Mouse (Mus musculus) embryonic facial prominence, embryonic 13.5 days (tissue): ENCODE results near the gene Gm17606. TPM values are rescaled to one million over a fixed set of nuclear protein-coding genes. Genes with fewer than 3 reads are reported as not detected.
A peak's percentile ranks its signal among the peaks of the same experiment; 100 is the strongest.

Experiments
- ATAC-seq: fragments of 200-750 bp; cut with Nextera tagmentation; 2 replicates; pipeline ENCODE4 v1.8.0; 2017; ENCODE audit warnings: low read depth; ENCODE audit not compliant: insufficient number of reproducible peaks, insufficient read depth, low FRiP score, low TSS enrichment
- H3K27ac ChIP-seq: fragments of 300-500 bp; sonication (generic); 2 replicates; pipeline ENCODE4 v1.5.1; 2015; ENCODE audit warnings: moderate library complexity, mild to moderate bottlenecking, inconsistent platforms
- H3K27me3 ChIP-seq: fragments of 300-500 bp; sonication (generic); 2 replicates; pipeline ENCODE4 v1.6.1; 2015; ENCODE audit warnings: mild to moderate bottlenecking, inconsistent platforms
- H3K36me3 ChIP-seq: fragments of 300-500 bp; sonication (generic); 2 replicates; pipeline ENCODE4 v1.6.1; 2015; ENCODE audit warnings: mild to moderate bottlenecking, inconsistent platforms
- H3K4me1 ChIP-seq: fragments of 300-500 bp; sonication (generic); 2 replicates; pipeline ENCODE4 v1.6.1; 2015; ENCODE audit warnings: inconsistent platforms
- H3K4me2 ChIP-seq: fragments of 300-500 bp; sonication (generic); 2 replicates; pipeline ENCODE4 v1.6.1; 2015; ENCODE audit warnings: moderate library complexity, mild to moderate bottlenecking, inconsistent platforms
- H3K4me3 ChIP-seq: fragments of 300-500 bp; sonication (generic); 2 replicates; pipeline ENCODE4 v1.5.1; 2015; ENCODE audit warnings: mild to moderate bottlenecking, inconsistent platforms
- H3K9ac ChIP-seq: fragments of 300-500 bp; sonication (generic); 2 replicates; pipeline ENCODE4 v1.6.1; 2015; ENCODE audit warnings: mild to moderate bottlenecking, inconsistent platforms
- H3K9me3 ChIP-seq: fragments of 300-500 bp; sonication (generic); 2 replicates; pipeline ENCODE4 v1.6.1; 2016; ENCODE audit warnings: inconsistent platforms
- WGBS: fragments of 180-500 bp; shearing (Covaris S2); methylation state at CpG from one replicate; pipeline ENCODE4 v1.1.7; 2015; ENCODE audit warnings: mixed read lengths; 5-methylcytosine and 5-hydroxymethylcytosine counted together
- polyA plus RNA-seq: library from polyadenylated mRNA; unstranded; fragments of >200 nt; fragmentation: Nextera tagmentation; extraction: Ambion mirVana; gene quantifications from 2 replicates; pipeline ENCODE4 v1.2.1, GENCODE M21; 2015

The Gm17606 gene
- polyA plus RNA-seq, 1 experiment from 2014 or later, result not detected

DNA sequence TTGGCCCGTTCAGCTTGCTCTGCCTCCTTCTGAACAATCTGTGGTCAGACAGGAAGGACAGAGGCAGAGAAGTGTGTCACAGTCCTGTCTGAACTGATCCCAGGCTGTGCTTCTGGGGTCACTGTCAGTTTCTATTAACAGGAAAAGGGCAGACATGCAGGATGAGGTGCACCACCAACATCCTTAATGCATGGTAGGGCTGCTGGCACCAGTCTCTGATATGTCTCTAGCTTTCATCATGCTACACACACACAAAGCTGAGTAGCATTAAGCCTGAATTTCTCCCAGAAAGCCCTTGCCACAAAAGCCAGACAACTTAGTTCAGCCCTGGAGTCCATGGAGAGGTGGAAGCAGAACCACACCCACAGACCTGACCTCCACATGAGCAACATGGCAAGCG lies 2.3 kb downstream of the Gm17606 start:
- Histone ChIP-seq H3K4me1 (peaks cover 16% of the 10 kb centered on the region), H3K9ac (no peak overlapping the region), H3K27ac (no peak overlapping the region), H3K36me3 (peaks cover 72% of the 10 kb centered on the region), H3K9me3 (no peaks in the 10 kb centered on the region), H3K27me3 (no peaks in the 10 kb centered on the region), H3K4me3 (no peak overlapping the region), H3K4me2 (no peak overlapping the region)
- WGBS, result 83% methylated on average over 2 of the region's 2 CpGs
- ATAC-seq, result no peak

DNA sequence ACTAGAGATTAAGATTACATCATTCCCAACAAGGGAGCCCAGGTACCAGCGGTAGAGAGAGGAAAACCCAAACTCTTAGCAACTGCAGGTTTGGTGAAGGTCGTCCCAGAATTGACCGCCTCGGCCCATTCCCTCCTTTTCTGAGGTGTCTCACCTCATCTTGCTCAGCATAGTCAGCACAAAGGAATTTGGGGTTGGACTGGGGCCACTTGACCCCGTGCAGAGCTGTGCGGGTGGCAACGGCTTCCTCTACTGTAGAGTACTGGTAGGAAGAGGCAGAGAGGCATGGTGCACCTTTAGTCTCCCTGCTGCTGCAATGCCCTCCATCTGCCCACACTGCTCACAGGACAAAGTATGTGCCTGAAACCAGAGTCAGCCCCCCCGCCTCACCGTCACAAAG lies 3.5 kb downstream of the Gm17606 start:
- no peaks in the 10 kb centered on the region for H3K27me3 ChIP-seq
- 86% methylated on average over 9 of the region's 9 CpGs for WGBS
- H3K27ac ChIP-seq, result no peak overlapping the region
- H3K36me3 ChIP-seq, result peaks cover 72% of the 10 kb centered on the region
- H3K9me3 ChIP-seq, result no peaks in the 10 kb centered on the region
- peaks cover 15% of the 10 kb centered on the region for H3K4me1 ChIP-seq
- H3K4me3 ChIP-seq, result no peak overlapping the region
- H3K9ac ChIP-seq, result no peak overlapping the region
- H3K4me2 ChIP-seq, result no peak overlapping the region
- ATAC-seq, result no peak

DNA sequence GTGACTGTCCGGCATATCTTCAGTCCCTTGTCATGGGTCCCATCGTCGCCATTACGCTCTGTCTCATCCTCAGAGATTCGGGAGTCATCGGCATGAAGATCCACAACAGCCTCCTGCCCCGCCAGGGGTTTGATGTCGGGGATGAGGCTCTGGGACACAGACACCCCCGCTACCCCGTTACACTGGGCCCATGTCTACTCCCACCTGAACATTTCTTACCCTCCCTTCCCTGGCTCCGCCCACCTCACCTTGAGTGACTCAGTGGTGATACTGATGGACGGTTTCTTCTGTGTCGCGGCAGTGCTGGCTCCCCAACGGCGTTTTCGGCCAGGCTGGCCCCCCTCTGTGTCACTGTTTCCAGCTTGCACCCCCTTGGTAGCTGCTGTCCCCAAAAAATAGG lies 5.7 kb downstream of the Gm17606 start:
- no peak for ATAC-seq
- Histone ChIP-seq H3K27ac (no peak overlapping the region), H3K27me3 (no peaks in the 10 kb centered on the region), H3K9me3 (no peaks in the 10 kb centered on the region), H3K4me1 (peaks cover 21% of the 10 kb centered on the region), H3K4me2 (no peak overlapping the region), H3K4me3 (no peak overlapping the region), H3K9ac (no peak overlapping the region), H3K36me3 (peaks cover 90% of the 10 kb centered on the region)
- WGBS, result 94% methylated on average over 17 of the region's 17 CpGs

DNA sequence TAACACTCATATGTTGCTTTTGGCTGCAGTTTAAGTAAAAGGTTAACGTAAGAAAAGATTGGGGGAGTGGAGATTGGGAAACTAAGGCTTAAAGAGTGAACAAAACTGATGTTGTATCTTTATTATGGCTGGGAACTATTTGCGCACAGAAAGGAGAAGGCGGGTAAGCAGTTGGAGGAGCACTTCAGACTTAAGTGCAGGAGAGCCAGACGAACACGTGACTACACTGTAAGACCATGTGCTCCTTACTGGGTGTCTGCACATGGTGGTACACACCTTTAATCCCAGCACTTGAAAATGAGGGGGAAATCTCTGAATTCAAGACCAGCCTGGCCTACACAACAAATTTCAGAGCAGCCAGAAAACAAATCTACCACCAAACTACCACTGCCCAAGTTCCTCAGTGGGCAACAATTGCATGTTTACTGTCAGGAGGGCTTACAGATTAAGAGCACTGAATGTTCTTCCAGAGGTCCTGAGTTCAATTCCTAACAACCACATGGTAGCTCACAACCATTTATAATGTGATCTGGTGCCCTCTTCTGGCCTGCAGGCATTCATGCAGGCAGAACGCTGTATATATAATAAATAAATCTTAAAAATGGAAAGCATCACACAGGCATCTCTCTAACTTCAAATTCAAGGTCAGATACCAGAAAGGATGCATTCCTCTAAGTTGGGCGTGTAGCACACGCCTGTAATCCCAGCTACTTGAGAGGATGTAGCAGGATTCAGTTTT lies 6.3 kb downstream of the Gm17606 start:
- Histone ChIP-seq H3K36me3 (peaks cover 94% of the 10 kb centered on the region), H3K4me2 (no peak overlapping the region), H3K4me3 (no peak overlapping the region), H3K27ac (no peak overlapping the region), H3K4me1 (peaks cover 27% of the 10 kb centered on the region), H3K9me3 (no peaks in the 10 kb centered on the region), H3K27me3 (no peaks in the 10 kb centered on the region), H3K9ac (no peak overlapping the region)
- no peak for ATAC-seq
- WGBS, result 93% methylated on average over 8 of the region's 8 CpGs

DNA sequence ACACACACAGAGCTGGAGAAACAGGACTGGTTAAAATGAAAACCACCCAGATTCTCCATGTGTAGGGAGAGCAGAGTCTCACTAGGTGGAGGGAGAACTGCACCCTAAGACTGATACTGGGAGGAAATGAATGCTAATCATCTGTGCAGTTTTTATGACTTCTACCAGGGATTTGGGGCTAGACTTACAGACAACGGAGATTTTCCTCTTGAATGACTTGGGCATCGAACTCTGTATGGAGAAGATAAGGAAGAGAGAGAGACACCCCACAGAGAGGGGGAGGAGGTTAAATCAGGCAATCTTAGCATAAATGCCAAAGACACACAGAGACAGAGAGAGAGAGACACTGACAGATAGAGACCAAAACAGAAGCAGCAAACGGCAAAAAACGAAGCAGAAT lies 7.1 kb downstream of the Gm17606 start:
- Histone ChIP-seq H3K9me3 (no peaks in the 10 kb centered on the region), H3K27ac (no peak overlapping the region), H3K4me2 (no peak overlapping the region), H3K4me3 (no peak overlapping the region), H3K36me3 (peaks cover 86% of the 10 kb centered on the region), H3K27me3 (no peaks in the 10 kb centered on the region), H3K4me1 (peaks cover 34% of the 10 kb centered on the region), H3K9ac (no peak overlapping the region)
- no peak for ATAC-seq
- 81% methylated on average over 4 of the region's 4 CpGs for WGBS

DNA sequence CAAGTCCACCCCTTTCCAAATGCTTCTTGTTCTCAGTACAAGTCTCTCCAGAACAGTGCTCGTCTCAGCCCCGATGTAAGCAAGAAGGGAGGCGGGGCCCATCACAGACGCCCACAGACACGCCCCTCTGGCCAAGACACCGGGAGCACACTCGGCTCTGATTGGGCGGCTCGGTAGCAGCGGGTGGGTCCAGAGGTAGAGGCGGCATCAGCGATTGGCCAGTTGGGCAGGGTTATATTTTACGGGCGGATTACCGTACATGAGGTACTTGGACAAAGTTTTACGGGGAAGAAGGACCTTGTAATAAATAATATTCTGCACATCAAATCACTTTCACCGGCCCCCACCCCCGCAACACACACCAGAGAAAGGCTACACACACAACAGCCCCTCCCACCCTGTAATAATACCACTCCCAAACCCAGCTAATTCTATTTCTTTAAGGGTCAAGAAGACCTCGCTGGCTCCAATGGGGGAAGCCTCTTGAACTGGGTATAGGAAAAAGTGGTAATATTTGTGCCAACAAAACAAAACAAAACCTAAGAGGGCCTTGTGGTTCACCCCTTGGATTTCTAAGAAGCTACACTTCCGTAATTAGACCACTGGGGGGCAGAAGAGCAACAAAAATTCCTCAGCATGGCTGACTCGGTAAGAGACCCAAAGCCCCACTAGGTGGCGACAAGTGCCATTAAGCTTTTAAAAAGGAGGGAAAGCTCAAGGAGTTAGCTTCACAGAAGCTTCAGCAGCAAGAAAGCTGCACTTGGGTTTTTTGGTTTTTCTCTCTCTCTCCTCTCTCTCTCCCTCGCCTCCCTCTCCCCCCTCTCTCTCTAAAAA lies 10.1 kb downstream of the Gm17606 start:
- Histone ChIP-seq H3K9me3 (no peaks in the 10 kb centered on the region), H3K27me3 (no peaks in the 10 kb centered on the region), H3K9ac (no peak overlapping the region), H3K4me1 (peaks cover 42% of the 10 kb centered on the region), H3K36me3 (peaks cover 63% of the 10 kb centered on the region), H3K27ac (no peak overlapping the region), H3K4me2 (peak overlapping the region; percentile 92; the same call in 1 of the 2 replicates), H3K4me3 (no peak overlapping the region)
- ATAC-seq, result no peak; the same call in 1 of the 2 replicates
- WGBS, result 62% methylated on average over 23 of the region's 23 CpGs

DNA sequence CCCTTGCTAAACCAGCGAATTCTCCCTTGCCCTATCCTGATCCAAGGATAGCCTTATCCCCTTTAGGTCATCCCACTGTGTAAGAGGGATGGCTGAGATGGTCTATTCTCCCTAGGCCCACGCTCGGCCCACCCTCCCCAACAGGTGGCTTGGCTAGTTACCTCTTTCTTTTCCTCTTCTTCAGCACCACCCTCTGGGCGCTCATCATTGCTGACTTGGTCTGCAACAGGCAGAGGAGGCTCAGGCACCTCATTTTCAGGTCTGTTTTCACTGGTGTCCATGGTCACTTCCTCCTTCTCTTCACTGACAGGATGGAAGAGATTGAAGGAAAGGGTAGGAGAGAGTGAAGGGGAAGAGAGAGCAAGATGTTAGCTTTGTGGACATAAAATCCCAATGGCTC lies 10.8 kb downstream of the Gm17606 start:
- WGBS, result 75% methylated on average over 4 of the region's 4 CpGs
- peak overlapping the region; percentile 92 for H3K4me2 ChIP-seq
- no peak for ATAC-seq
- peaks cover 42% of the 10 kb centered on the region for H3K4me1 ChIP-seq
- H3K27me3 ChIP-seq, result no peaks in the 10 kb centered on the region
- no peaks in the 10 kb centered on the region for H3K9me3 ChIP-seq
- H3K27ac ChIP-seq, result peak overlapping the region; percentile 83
- H3K36me3 ChIP-seq, result peaks cover 63% of the 10 kb centered on the region
- peak overlapping the region; percentile 75; the same call in 1 of the 2 replicates for H3K4me3 ChIP-seq
- peak overlapping the region; percentile 46; the same call in 1 of the 2 replicates for H3K9ac ChIP-seq

DNA sequence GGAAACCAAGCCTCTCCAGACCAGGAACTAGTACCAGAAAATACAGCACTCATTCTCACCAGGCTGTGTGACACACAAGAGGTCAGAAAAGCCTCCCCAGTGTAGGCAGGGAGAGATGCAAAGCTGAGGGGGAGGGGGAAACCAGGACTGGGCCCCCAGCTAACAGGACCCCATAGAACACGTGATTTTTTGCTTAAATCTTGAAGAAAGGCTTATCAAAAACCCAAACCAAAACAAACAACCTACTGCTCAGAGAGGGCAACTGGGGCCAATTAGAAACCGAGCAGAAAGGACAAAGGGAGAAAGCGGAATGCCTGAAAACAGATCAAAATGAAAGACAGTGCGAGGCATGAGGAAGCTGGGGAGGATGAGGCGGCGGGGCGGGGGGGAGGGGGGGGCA lies 12.0 kb downstream of the Gm17606 start:
- under 1% methylated on average over 6 of the region's 7 CpGs for WGBS
- ATAC-seq, result no peak

DNA sequence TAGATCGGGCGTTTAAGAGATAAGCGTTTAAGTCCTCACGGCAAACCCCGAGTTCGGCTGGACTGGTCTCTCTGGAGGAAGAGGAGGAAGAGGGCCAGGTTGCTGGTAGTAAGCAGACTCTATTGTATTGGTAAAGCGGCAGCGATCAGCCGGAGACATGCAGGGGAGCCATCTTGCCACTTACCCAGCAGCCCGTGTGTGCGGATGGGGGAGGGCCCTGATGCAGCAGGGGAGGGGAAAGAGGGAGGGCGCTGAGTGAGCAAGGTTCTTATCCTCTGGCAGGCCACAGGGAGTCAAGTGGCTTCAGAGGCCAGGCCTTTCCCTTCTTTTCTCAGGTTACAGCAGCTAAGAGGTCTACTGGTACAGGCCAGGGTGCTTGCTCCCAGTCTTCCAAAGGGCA lies 12.7 kb downstream of the Gm17606 start:
- no peaks in the 10 kb centered on the region for H3K9me3 ChIP-seq
- H3K4me1 ChIP-seq, result peaks cover 42% of the 10 kb centered on the region
- peak; percentile 87 for ATAC-seq
- H3K4me3 ChIP-seq, result peak overlapping the region; percentile 75
- H3K27ac ChIP-seq, result peak overlapping the region; percentile 83
- no peaks in the 10 kb centered on the region for H3K27me3 ChIP-seq
- H3K4me2 ChIP-seq, result peak overlapping the region; percentile 92
- H3K36me3 ChIP-seq, result peaks cover 62% of the 10 kb centered on the region
- H3K9ac ChIP-seq, result peak overlapping the region; percentile 89
- WGBS, result under 1% methylated on average over 12 of the region's 12 CpGs

More for the DNA sequence above, 12.0 kb downstream of the Gm17606 start:
- no peaks in the 10 kb centered on the region for H3K27me3 ChIP-seq
- peak overlapping the region; percentile 75 for H3K4me3 ChIP-seq
- H3K4me2 ChIP-seq, result peak overlapping the region; percentile 92
- H3K4me1 ChIP-seq, result peaks cover 42% of the 10 kb centered on the region
- peak overlapping the region; percentile 83 for H3K27ac ChIP-seq
- peaks cover 62% of the 10 kb centered on the region for H3K36me3 ChIP-seq
- H3K9me3 ChIP-seq, result no peaks in the 10 kb centered on the region
- peak overlapping the region; percentile 89 for H3K9ac ChIP-seq

DNA sequence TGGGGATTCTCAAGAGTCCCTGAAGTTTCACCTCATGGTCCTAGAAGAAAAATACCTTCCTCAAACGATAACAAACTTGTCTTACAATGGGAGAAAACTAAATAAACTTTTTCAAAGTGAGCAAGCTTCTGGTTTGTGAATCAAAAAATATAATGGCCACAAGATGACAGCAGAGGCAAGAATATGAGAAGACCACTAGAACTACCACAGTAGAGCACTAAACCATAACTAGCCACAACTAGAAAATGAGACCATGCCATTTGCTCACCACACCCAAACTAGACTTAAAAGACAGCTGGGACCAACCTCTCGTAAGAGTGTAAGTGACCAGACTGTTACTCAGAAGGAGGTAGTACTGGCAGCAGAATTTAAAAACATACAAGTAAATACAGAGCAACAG lies 19.3 kb downstream of the Gm17606 start:
- Histone ChIP-seq H3K4me1 (no peaks in the 10 kb centered on the region), H3K27ac (no peak overlapping the region), H3K4me2 (no peak overlapping the region), H3K27me3 (no peaks in the 10 kb centered on the region), H3K9me3 (no peaks in the 10 kb centered on the region), H3K9ac (no peak overlapping the region), H3K4me3 (no peak overlapping the region), H3K36me3 (peaks cover 96% of the 10 kb centered on the region)
- WGBS, result 84% methylated on average over 2 of the region's 2 CpGs
- no peak for ATAC-seq

DNA sequence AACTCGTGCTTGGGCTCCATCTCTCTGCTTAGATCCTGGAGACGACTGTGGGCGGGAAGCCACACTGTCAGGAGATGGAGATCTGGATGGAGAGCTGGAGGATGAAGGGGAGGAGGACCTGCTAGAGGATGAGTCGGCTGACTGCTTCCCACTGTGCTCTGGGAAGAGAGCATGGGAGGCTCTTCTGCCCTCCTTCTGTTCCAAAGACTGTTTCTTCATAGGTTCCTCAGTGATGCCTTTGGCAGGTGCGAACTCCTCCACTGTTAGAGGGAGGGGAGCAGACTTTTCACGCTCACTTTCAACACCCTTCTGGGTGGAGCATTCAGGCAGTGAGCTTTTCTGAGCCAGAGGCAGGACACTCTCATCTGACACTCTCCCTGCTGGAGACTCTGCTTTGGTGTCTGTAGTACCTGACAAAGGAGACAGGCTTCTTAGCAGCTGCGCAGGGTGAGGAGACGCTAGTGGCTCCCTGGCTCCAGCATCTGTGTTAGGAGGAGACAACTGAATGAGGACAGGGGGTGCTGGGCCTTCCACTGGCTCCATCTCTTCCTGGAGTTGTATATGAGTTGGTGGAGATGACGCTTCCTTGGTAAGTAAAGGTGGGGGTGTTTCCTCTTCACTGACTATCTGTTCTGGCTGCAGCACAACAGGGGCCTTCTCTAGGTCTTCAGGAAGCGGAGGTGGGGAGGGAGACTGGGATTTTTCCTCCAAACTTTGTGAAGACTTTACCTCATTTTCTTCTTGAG lies 23.9 kb downstream of the Gm17606 start:
- Histone ChIP-seq H3K4me1 (no peaks in the 10 kb centered on the region), H3K27me3 (no peaks in the 10 kb centered on the region), H3K9me3 (no peaks in the 10 kb centered on the region), H3K4me3 (no peak overlapping the region), H3K9ac (no peak overlapping the region), H3K4me2 (no peak overlapping the region), H3K27ac (no peak overlapping the region), H3K36me3 (peaks cover 94% of the 10 kb centered on the region)
- 95% methylated on average over 10 of the region's 10 CpGs for WGBS
- no peak for ATAC-seq
